Mouse (Mus musculus): ENCODE measurements around the gene Olfr450.

Gene Olfr450
- long read RNA-seq, experiment 1: 0 reads
- long read RNA-seq, experiment 2: 0 reads

- intact Hi-C loops (cut with DNase I): no loop called here
Observed at GRCm38 (mm10) chr6:42811639-42812038, at the start of gene Olfr450. Olfr450 (plus strand) TSS chr6:42811939.

- intact Hi-C loops (cut with DNase I): no loop called here
Observed at GRCm38 (mm10) chr6:42777066-42777465, 34.7 kb upstream of the Olfr450 start.

- intact Hi-C loops (cut with DNase I): no loop called here
Observed at GRCm38 (mm10) chr6:42784793-42785192, 26.9 kb upstream of the Olfr450 start, which contains the start of gene Olfr452. Olfr452 (plus strand) TSS chr6:42785093.

- intact Hi-C loops (cut with DNase I): no loop called here
Observed at GRCm38 (mm10) chr6:42790247-42790948, 21.3 kb upstream of the Olfr450 start.

- intact Hi-C loops (cut with DNase I): no loop called here
Observed at GRCm38 (mm10) chr6:42790949-42791556, 20.7 kb upstream of the Olfr450 start.

GRCm38 (mm10) chr6:42794982-42795381 is 16.8 kb upstream of the Olfr450 start:
- intact Hi-C loops (cut with DNase I): no loop called here

- intact Hi-C loops (cut with DNase I): no loop called here
Observed at GRCm38 (mm10) chr6:42834084-42834483, 22.3 kb downstream of the Olfr450 start, which contains the start of gene Olfr449. Olfr449 (plus strand) TSS chr6:42834384.

GRCm38 (mm10) chr6:42860222-42860819 is 48.6 kb downstream of the Olfr450 start:
- intact Hi-C loops (cut with DNase I): loop anchor here (5.0 kb wide), 1 partner anchor 248 kb away; no protein-coding TSS in a partner anchor

Data from adrenal gland (tissue).